Mouse (Mus musculus): ENCODE data around the gene Arl14ep. TPM values are rescaled to one million over a fixed set of nuclear protein-coding genes. Genes with fewer than 3 reads are reported as not detected.
A peak's percentile ranks its signal among the peaks of the same experiment; 100 is the strongest.

Gene Arl14ep
- polyA plus RNA-seq, 1 experiment from 2014 or later = 37.3 TPM

DNA sequence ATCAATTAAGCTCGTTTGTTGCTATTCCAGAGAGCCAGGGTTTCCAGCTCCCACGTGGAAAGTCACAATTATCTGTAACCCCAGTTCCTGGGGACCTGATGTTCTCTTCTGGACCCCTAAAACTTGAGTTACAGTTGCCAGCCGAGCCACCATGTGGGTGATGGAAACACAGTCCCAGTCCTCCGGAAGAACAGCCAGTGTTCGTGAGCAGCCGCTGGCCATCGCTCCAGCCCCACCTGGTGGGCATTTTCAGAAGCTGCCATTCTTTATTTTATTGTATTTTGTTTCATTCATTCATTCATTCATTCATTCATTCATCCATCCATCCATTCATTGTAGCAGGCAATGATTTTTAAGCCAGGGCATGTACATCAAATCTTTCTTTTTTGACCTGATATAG lies 14.0 kb downstream of the Arl14ep start:
- H3K9ac ChIP-seq (replicated peaks; ENCODE audit: low read depth, low read length) = no peak overlapping the region
- 29% methylated on average over 7 of the region's 7 CpGs for WGBS
- no peak overlapping the region for H3K4me3 ChIP-seq (replicated peaks; ENCODE audit: low read length)
- H3K27ac ChIP-seq (ENCODE audit: low read length) = no peak overlapping the region
- H3K27me3 ChIP-seq (replicated peaks; ENCODE audit: control insufficient read depth, insufficient read depth, low read length) = no peaks in the 10 kb centered on the region
- H3K4me2 ChIP-seq (ENCODE audit: low read length) = no peak overlapping the region
- peak; percentile 31; the same call in 1 of the 2 replicates for ATAC-seq
- H3K36me3 ChIP-seq (ENCODE audit: control insufficient read depth, insufficient read depth) = peaks cover 4% of the 10 kb centered on the region; the same call in 1 of the 2 replicates
- H3K9me3 ChIP-seq (ENCODE audit: control insufficient read depth, low read length) = no peaks in the 10 kb centered on the region
- H3K4me1 ChIP-seq (replicated peaks; ENCODE audit: control insufficient read depth, insufficient read depth, low read length) = no peaks in the 10 kb centered on the region

DNA sequence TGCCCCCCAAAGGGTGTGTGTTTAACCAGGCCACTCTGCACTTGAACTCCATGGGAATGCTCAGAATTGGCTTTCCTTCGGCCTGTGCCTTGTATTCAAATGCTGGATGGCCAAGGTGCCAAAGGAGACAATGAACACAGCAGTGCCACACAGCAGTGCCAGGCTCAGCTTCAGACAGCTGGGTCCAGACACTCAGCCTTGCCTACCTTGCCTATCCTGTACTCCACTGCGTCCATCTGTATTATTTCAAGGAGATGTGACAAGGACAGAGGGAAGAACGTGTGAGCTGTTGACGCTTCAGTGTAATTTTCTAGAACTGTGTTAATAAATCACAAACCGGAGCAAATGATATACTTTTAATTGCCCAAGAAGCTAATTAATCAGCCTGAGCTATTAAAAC lies 14.8 kb downstream of the Arl14ep start:
- peaks cover under 1% of the 10 kb centered on the region; the same call in 1 of the 2 replicates for H3K36me3 ChIP-seq (ENCODE audit: control insufficient read depth, insufficient read depth)
- H3K9ac ChIP-seq (replicated peaks; ENCODE audit: low read depth, low read length) = no peak overlapping the region
- no peaks in the 10 kb centered on the region for H3K4me1 ChIP-seq (replicated peaks; ENCODE audit: control insufficient read depth, insufficient read depth, low read length)
- no peak for ATAC-seq
- H3K9me3 ChIP-seq (ENCODE audit: control insufficient read depth, low read length) = no peaks in the 10 kb centered on the region
- H3K4me2 ChIP-seq (ENCODE audit: low read length) = no peak overlapping the region
- WGBS = 87% methylated on average over 5 of the region's 5 CpGs
- H3K27ac ChIP-seq (ENCODE audit: low read length) = no peak overlapping the region
- H3K27me3 ChIP-seq (replicated peaks; ENCODE audit: control insufficient read depth, insufficient read depth, low read length) = no peaks in the 10 kb centered on the region
- no peak overlapping the region for H3K4me3 ChIP-seq (replicated peaks; ENCODE audit: low read length)

DNA sequence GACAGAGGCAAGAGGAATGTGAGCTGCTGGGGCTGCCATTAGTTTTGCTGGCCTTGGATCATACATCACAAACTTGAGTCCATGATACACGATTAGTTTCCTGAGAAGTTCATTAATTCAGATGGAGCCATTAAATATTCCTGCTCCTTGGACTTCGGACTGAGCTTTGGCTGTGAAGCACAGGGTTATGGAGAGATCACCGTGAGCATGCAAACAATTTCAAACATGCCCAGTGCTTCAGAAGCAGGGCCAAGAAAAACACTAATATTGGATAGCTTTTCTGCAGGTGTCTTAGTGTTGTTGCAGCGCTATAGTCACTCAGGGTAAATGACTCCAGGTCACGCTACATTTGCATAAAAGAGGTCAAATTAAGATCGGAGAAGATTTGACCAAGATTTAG lies 15.3 kb downstream of the Arl14ep start:
- no peaks in the 10 kb centered on the region for H3K36me3 ChIP-seq (ENCODE audit: control insufficient read depth, insufficient read depth)
- H3K27ac ChIP-seq (ENCODE audit: low read length) = no peak overlapping the region
- no peak overlapping the region for H3K4me2 ChIP-seq (ENCODE audit: low read length)
- no peaks in the 10 kb centered on the region; the same call in 1 of the 2 replicates for H3K4me1 ChIP-seq (replicated peaks; ENCODE audit: control insufficient read depth, insufficient read depth, low read length)
- ATAC-seq = no peak
- no peaks in the 10 kb centered on the region for H3K9me3 ChIP-seq (ENCODE audit: control insufficient read depth, low read length)
- no peak overlapping the region for H3K4me3 ChIP-seq (replicated peaks; ENCODE audit: low read length)
- 88% methylated on average over 6 of the region's 6 CpGs for WGBS
- H3K9ac ChIP-seq (replicated peaks; ENCODE audit: low read depth, low read length) = no peak overlapping the region
- no peaks in the 10 kb centered on the region for H3K27me3 ChIP-seq (replicated peaks; ENCODE audit: control insufficient read depth, insufficient read depth, low read length)

DNA sequence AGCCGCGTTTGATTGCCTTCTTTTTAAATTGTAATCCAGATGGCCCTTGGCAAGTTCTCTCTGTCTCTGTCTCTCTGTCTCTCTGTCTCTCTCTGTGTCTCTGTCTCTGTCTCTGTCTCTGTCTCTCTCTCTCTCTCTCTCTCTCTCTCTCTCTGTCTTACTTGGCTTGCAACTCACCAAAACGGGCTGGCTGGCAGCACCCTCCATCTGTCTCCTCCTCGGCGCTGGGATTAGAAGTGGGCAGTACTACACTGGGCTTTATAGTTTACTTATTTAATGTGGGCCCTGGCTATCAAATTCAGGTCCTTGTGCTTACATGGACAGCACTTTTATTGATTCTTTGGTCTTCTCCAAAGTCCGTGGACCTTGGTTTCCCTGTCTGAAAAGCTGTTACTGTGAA lies 18.1 kb downstream of the Arl14ep start:
- ATAC-seq = no peak
- no peaks in the 10 kb centered on the region for H3K27me3 ChIP-seq (replicated peaks; ENCODE audit: control insufficient read depth, insufficient read depth, low read length)
- no peak overlapping the region for H3K4me2 ChIP-seq (ENCODE audit: low read length)
- H3K9me3 ChIP-seq (ENCODE audit: control insufficient read depth, low read length) = no peaks in the 10 kb centered on the region
- WGBS = 57% methylated on average over 6 of the region's 6 CpGs
- no peak overlapping the region for H3K27ac ChIP-seq (ENCODE audit: low read length)
- no peak overlapping the region for H3K9ac ChIP-seq (replicated peaks; ENCODE audit: low read depth, low read length)
- no peaks in the 10 kb centered on the region for H3K36me3 ChIP-seq (ENCODE audit: control insufficient read depth, insufficient read depth)
- H3K4me1 ChIP-seq (replicated peaks; ENCODE audit: control insufficient read depth, insufficient read depth, low read length) = no peaks in the 10 kb centered on the region; the same call in 1 of the 2 replicates
- H3K4me3 ChIP-seq (replicated peaks; ENCODE audit: low read length) = no peak overlapping the region

- Histone ChIP-seq H3K36me3 (ENCODE audit: control insufficient read depth, insufficient read depth) (no peaks in the 10 kb centered on the region), H3K4me2 (ENCODE audit: low read length) (no peak overlapping the region), H3K9ac (replicated peaks; ENCODE audit: low read depth, low read length) (no peak overlapping the region), H3K27me3 (replicated peaks; ENCODE audit: control insufficient read depth, insufficient read depth, low read length) (no peaks in the 10 kb centered on the region), H3K9me3 (ENCODE audit: control insufficient read depth, low read length) (no peaks in the 10 kb centered on the region), H3K27ac (ENCODE audit: low read length) (no peak overlapping the region), H3K4me3 (replicated peaks; ENCODE audit: low read length) (no peak overlapping the region), H3K4me1 (replicated peaks; ENCODE audit: control insufficient read depth, insufficient read depth, low read length) (no peaks in the 10 kb centered on the region; the same call in 1 of the 2 replicates)
- 14% methylated on average over 10 of the region's 10 CpGs for WGBS
- peak; percentile 37; the same call in 1 of the 2 replicates for ATAC-seq
Observed at GRCm38 (mm10) chr2:106955621-106956020, 18.6 kb downstream of the Arl14ep start.

DNA sequence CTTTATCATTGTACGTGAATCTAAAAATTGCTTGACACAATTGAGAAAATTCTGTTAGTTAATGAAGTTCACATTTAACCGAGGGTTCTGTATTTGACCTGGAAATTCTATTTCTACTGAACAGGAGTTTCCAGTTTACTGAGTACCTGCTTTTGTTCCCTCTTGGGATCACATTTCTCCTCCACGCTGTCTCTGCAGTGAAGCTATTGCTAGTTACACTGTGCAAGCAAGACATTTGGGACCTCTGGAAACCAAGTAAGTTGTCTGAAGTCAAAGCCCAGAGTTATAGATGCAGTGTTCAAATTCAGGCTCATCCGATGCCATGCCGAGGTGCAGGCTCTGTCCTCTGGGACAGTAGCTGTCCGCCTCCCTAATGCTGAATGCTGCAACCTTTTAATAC lies 19.2 kb downstream of the Arl14ep start:
- Histone ChIP-seq H3K4me2 (ENCODE audit: low read length) (no peak overlapping the region), H3K36me3 (ENCODE audit: control insufficient read depth, insufficient read depth) (no peaks in the 10 kb centered on the region), H3K27ac (ENCODE audit: low read length) (no peak overlapping the region), H3K27me3 (replicated peaks; ENCODE audit: control insufficient read depth, insufficient read depth, low read length) (no peaks in the 10 kb centered on the region), H3K4me1 (replicated peaks; ENCODE audit: control insufficient read depth, insufficient read depth, low read length) (no peaks in the 10 kb centered on the region; the same call in 1 of the 2 replicates), H3K4me3 (replicated peaks; ENCODE audit: low read length) (no peak overlapping the region), H3K9ac (replicated peaks; ENCODE audit: low read depth, low read length) (no peak overlapping the region), H3K9me3 (ENCODE audit: control insufficient read depth, low read length) (no peaks in the 10 kb centered on the region)
- WGBS = 58% methylated on average over 6 of the region's 6 CpGs
- ATAC-seq = no peak

DNA sequence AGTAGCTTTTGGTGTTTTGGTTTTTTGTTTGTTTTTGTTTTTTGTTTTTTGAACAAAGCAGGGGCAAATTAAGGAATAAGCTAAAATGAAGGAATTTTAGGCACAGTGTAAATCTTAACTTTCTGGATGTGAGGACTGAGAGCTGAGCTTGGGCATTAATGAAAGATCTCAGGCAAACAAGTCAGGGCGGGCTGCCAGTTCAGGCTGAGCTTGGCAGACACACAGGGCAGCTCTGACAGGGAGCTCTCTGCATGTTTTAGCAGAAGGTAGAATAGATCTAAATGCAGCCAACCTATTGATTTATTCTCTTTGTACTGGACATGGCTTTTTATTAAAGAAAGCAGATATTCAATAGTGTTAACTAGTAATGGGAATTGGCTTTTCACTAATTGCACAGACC lies 31.8 kb downstream of the Arl14ep start:
- Histone ChIP-seq H3K4me3 (replicated peaks; ENCODE audit: low read length) (no peak overlapping the region), H3K27ac (ENCODE audit: low read length) (no peak overlapping the region), H3K27me3 (replicated peaks; ENCODE audit: control insufficient read depth, insufficient read depth, low read length) (no peaks in the 10 kb centered on the region), H3K36me3 (ENCODE audit: control insufficient read depth, insufficient read depth) (no peaks in the 10 kb centered on the region), H3K9ac (replicated peaks; ENCODE audit: low read depth, low read length) (no peak overlapping the region), H3K4me2 (ENCODE audit: low read length) (no peak overlapping the region), H3K4me1 (replicated peaks; ENCODE audit: control insufficient read depth, insufficient read depth, low read length) (peaks cover 12% of the 10 kb centered on the region), H3K9me3 (ENCODE audit: control insufficient read depth, low read length) (no peaks in the 10 kb centered on the region)
- ATAC-seq = no peak
- WGBS = 27% methylated on average over 1 of the region's 1 CpGs

- H3K4me1 ChIP-seq (replicated peaks; ENCODE audit: control insufficient read depth, insufficient read depth, low read length) = no peaks in the 10 kb centered on the region
- 94% methylated on average over 2 of the region's 2 CpGs for WGBS
- no peak overlapping the region for H3K27ac ChIP-seq (ENCODE audit: low read length)
- H3K4me2 ChIP-seq (ENCODE audit: low read length) = no peak overlapping the region
- H3K27me3 ChIP-seq (replicated peaks; ENCODE audit: control insufficient read depth, insufficient read depth, low read length) = no peaks in the 10 kb centered on the region
- no peak for ATAC-seq
- no peaks in the 10 kb centered on the region for H3K36me3 ChIP-seq (ENCODE audit: control insufficient read depth, insufficient read depth)
- H3K4me3 ChIP-seq (replicated peaks; ENCODE audit: low read length) = no peak overlapping the region
- no peak overlapping the region for H3K9ac ChIP-seq (replicated peaks; ENCODE audit: low read depth, low read length)
- no peaks in the 10 kb centered on the region for H3K9me3 ChIP-seq (ENCODE audit: control insufficient read depth, low read length)
Observed at GRCm38 (mm10) chr2:106935681-106936080, 38.5 kb downstream of the Arl14ep start.

DNA sequence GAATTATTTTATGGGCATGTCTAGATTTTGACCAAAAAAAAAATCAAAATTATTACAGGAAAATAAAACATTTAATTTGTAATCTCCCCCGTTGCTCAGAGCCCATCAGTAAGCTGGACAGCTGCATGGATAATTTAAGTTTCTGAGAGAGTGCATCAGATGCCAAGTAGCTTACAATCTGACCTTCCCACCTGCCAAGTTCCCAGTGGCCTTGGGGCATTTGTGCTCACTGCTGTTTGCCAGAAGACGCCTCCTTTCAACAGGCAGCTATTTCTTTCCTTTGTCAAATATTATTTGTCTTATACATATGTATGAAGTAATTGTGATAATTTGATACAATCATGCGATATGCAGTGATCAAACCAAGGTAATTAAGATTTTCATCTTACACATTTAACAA lies 44.3 kb downstream of the Arl14ep start:
- Histone ChIP-seq H3K9ac (replicated peaks; ENCODE audit: low read depth, low read length) (no peak overlapping the region), H3K9me3 (ENCODE audit: control insufficient read depth, low read length) (no peaks in the 10 kb centered on the region), H3K4me1 (replicated peaks; ENCODE audit: control insufficient read depth, insufficient read depth, low read length) (no peaks in the 10 kb centered on the region), H3K36me3 (ENCODE audit: control insufficient read depth, insufficient read depth) (no peaks in the 10 kb centered on the region), H3K4me2 (ENCODE audit: low read length) (no peak overlapping the region), H3K27me3 (replicated peaks; ENCODE audit: control insufficient read depth, insufficient read depth, low read length) (no peaks in the 10 kb centered on the region), H3K27ac (ENCODE audit: low read length) (no peak overlapping the region), H3K4me3 (replicated peaks; ENCODE audit: low read length) (no peak overlapping the region)
- no peak for ATAC-seq
- WGBS = 32% methylated on average over 3 of the region's 3 CpGs

Measured in forebrain, embryonic 16.5 days (tissue).